In the genomic region with DNA sequence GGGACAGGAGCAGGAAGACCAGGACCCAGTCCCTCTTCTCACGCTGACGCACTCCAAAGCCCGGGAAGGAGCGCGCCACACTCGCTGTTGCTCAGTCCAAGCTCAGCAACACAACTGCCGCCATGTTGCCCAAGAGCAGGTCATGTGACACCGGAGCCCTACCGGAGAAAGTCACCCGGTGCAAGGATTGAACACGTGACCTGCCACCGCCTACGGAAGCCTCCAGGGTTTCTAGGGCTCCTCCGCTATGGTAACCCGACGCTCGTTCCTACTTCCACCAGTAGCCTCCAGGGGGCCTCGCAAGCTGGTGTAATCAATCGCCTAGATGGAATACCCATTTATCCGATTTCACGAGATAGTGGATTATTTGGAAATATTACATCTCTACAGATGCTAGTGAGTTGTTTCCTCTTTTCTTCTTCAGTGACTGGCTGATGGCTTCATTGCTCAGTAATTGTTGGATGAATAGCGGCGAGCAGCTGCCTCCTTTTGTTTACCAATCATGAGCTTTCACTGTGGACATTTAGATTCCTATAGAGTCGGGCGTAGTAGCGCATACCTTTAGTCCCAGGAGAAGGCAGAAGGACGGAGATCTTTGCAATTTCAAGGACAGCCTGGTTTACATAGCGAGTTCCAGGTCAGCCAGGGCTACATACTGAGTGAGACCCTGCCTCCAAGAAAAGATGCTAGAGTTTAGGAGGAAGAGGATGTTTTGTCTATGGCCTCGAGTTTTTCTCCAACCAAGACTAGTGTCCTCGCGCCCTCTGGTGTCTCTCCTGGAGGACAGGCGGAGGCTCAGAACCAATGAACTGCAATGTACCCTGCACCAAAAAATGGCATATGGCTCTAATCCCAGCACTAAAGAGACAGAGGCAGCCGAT, we compare ENCODE assay signal across 8 mouse cellular contexts. TPM values are rescaled to one million over a fixed set of nuclear protein-coding genes. Genes with fewer than 3 reads are reported as not detected.
A peak's percentile ranks its signal among the peaks of the same experiment; 100 is the strongest.
DNase-seq lines count a peak whose midpoint lies in the region; ATAC-seq lines count a peak whose summit lies in the region.

A gene (minus strand): TSS at position 173 of the 881 bp plus-strand sequence.

- H3K4me1 ChIP-seq in hindbrain, embryonic 12.5 days, result peaks cover 15% of the 10 kb centered on the region

- peaks cover 25% of the 10 kb centered on the region for H3K36me3 ChIP-seq in hindbrain, embryonic 12.5 days

- no peaks in the 10 kb centered on the region for H3K27me3 ChIP-seq in hindbrain, embryonic 12.5 days

- H3K4me2 ChIP-seq in hindbrain, embryonic 12.5 days (replicated peaks), result peak within 1 kb of the TSS; percentile 97

- peak; percentile 96 for ATAC-seq in hindbrain, embryonic 12.5 days (ENCODE audit: low FRiP score)

- H3K9ac ChIP-seq in hindbrain, embryonic 12.5 days, result peak within 1 kb of the TSS; percentile 89

- H3K9me3 ChIP-seq in hindbrain, embryonic 12.5 days (replicated peaks), result no peaks in the 10 kb centered on the region

- DNase-seq in NIH3T3 (ENCODE audit: low read depth), result peak; percentile 96
- peak; percentile 98 for DNase-seq in cerebellum, postnatal 10 days
- DNase-seq in frontal cortex, postnatal 10 days (ENCODE audit: low spot score in 2 of 2), result peak; percentile 96
- DNase-seq in layer of hippocampus, postnatal 14 days (ENCODE audit: low spot score in 2 of 2), result peak; percentile 93 to 98
- peak; percentile 95 for DNase-seq in lung, postnatal 14 days
- peak; percentile 93 for DNase-seq in retina, adult 2 months (ENCODE audit: low read depth, low spot score)
- DNase-seq in thymus, postnatal 36 days, result peak; percentile 93 to 95

- WGBS in hindbrain, embryonic 12.5 days, result under 1% methylated on average over 33 of the region's 33 CpGs

- peak within 1 kb of the TSS; percentile 95 for H3K4me3 ChIP-seq in hindbrain, embryonic 12.5 days

- H3K27ac ChIP-seq in hindbrain, embryonic 12.5 days, result peak within 1 kb of the TSS; percentile 58

RNA-seq across cellular contexts. Expression of the gene that starts here (rescaled TPM):
- 67.4 and 67.7 TPM in 2 replicates for polyA plus RNA-seq in hindbrain, embryonic 12.5 days (2016; fragmentation: Nextera tagmentation; extraction: Ambion mirVana)
- 10 to 100 TPM; 79.5 to 82.3 TPM for total RNA-seq in layer of hippocampus, postnatal 14 days (2021)

Comparison
In these comparisons a context has a peak if more than half of its experiments do, and no peak if none do; other contexts are left out.
1. Peak in every context shown above with its lines: DNase-seq, ATAC-seq, H3K4me3 ChIP-seq and H3K27ac ChIP-seq.